Mouse (Mus musculus): Measurements from ENCODE around the gene Tbcel.
A peak's percentile ranks its signal among the peaks of the same experiment; 100 is the strongest.

Tbcel gene

GRCm38 (mm10) chr9:42482944-42483343, 24.7 kb downstream of the Tbcel start:
- DNase-seq = no peak

- no peak for DNase-seq
These were observed 31.4 kb downstream of the Tbcel start for GRCm38 (mm10) chr9:42476166-42476565.

- DNase-seq = no peak
These were observed 33.4 kb downstream of the Tbcel start for GRCm38 (mm10) chr9:42474244-42474643.

GRCm38 (mm10) chr9:42471921-42472747, 35.5 kb downstream of the Tbcel start:
- DNase-seq = peak; percentile 90 to 91

GRCm38 (mm10) chr9:42471214-42471613, 36.4 kb downstream of the Tbcel start:
- DNase-seq = peak; percentile 26 to 29

- no peak for DNase-seq
These were observed 38.3 kb downstream of the Tbcel start for GRCm38 (mm10) chr9:42469323-42469722.

- no peak for DNase-seq
These were observed 39.2 kb downstream of the Tbcel start for GRCm38 (mm10) chr9:42468360-42468759.

- DNase-seq = no peak
These were observed 40.3 kb downstream of the Tbcel start for GRCm38 (mm10) chr9:42467116-42467815.

GRCm38 (mm10) chr9:42465661-42466091, 41.9 kb downstream of the Tbcel start:
- DNase-seq = peak; percentile 19 to 21

- DNase-seq = no peak
These were observed 43.4 kb downstream of the Tbcel start for GRCm38 (mm10) chr9:42464181-42464580.

GRCm38 (mm10) chr9:42463220-42463989, 44.2 kb downstream of the Tbcel start:
- no peak for DNase-seq

GRCm38 (mm10) chr9:42462585-42463219, 44.9 kb downstream of the Tbcel start:
- no peak for DNase-seq

GRCm38 (mm10) chr9:42461390-42462108, 46.1 kb downstream of the Tbcel start:
- DNase-seq = no peak

- DNase-seq = no peak
These were observed 47.3 kb downstream of the Tbcel start for GRCm38 (mm10) chr9:42460353-42460752.

GRCm38 (mm10) chr9:42459736-42460135, 47.9 kb downstream of the Tbcel start:
- no peak for DNase-seq

GRCm38 (mm10) chr9:42458741-42459515, 48.7 kb downstream of the Tbcel start:
- no peak for DNase-seq

- no peak for DNase-seq
These were observed 50.1 kb downstream of the Tbcel start for GRCm38 (mm10) chr9:42457501-42457900.

GRCm38 (mm10) chr9:42454364-42454763, 53.2 kb downstream of the Tbcel start:
- no peak for DNase-seq

- DNase-seq = no peak
These were observed 58.6 kb downstream of the Tbcel start for GRCm38 (mm10) chr9:42449043-42449442.

GRCm38 (mm10) chr9:42442100-42442499, 65.5 kb downstream of the Tbcel start:
- no peak for DNase-seq

- no peak for DNase-seq
These were observed 66.4 kb downstream of the Tbcel start for GRCm38 (mm10) chr9:42441234-42441633.

Data from B cell, adult 2 months (primary cell).